Comparison of ENCODE assay signal across 8 mouse cellular contexts in genomic region chr7:144775804-144776447, GRCm38 (mm10). TPM values are rescaled to one million over a fixed set of nuclear protein-coding genes. Genes with fewer than 3 reads are reported as not detected.
DNase-seq lines count a peak whose midpoint lies in the region; ATAC-seq and TF ChIP-seq lines count a peak whose summit lies in the region.

No protein-coding gene starts in this region.

- ATAC-seq in G1E (ENCODE audit: extremely low read depth, insufficient number of reproducible peaks, low FRiP score, poor library complexity, severe bottlenecking), result peak; percentile 61; the same call in 1 of the 2 replicates
- ATAC-seq in lung, embryonic 16.5 days (ENCODE audit: low read depth), result peak; percentile 75

- DNase-seq in G1E (ENCODE audit: low spot score), result peak; percentile 76
- peak; percentile 68 to 80 for DNase-seq in cerebellum, adult 2 months
- peak; percentile 85 for DNase-seq in forelimb bud, embryonic 11.5 days (ENCODE audit: low read depth, low spot score)
- DNase-seq in heart, postnatal 4 days, result peak; percentile 94
- peak; percentile 75 for DNase-seq in layer of hippocampus, adult 9-10 months (ENCODE audit: low spot score)
- DNase-seq in ovary, postnatal 14 days (ENCODE audit: low spot score), result peak; percentile 93
- DNase-seq in thymus, postnatal 10 days (ENCODE audit: low spot score in 2 of 2), result peak; percentile 25 to 78

- no peak overlapping the region for H3K27ac ChIP-seq in cerebellum, adult 2 months (ENCODE audit: insufficient read depth, low read length)
- peak overlapping the region; percentile 44 for H3K27ac ChIP-seq in lung, embryonic 16.5 days (ENCODE audit: low read length)

- H3K36me3 ChIP-seq in G1E (replicated peaks), result peaks cover 9% of the 10 kb centered on the region
- H3K36me3 ChIP-seq in lung, embryonic 16.5 days (ENCODE audit: control insufficient read depth, insufficient read depth, low read length), result no peaks in the 10 kb centered on the region

- peak; percentile 76 for TF ChIP-seq CTCF in G1E (IDR thresholded peaks at IDR 0.05; ENCODE audit: low read depth, low read length)
- TF ChIP-seq CTCF in cerebellum, adult 2 months (IDR thresholded peaks at IDR 0.05; ENCODE audit: borderline replicate concordance, insufficient read depth, low read depth, low read length), result peak; percentile 91

- peaks cover 65% of the 10 kb centered on the region for H3K4me1 ChIP-seq in G1E (ENCODE audit: insufficient read depth, low read depth, low read length)
- H3K4me1 ChIP-seq in cerebellum, adult 2 months (ENCODE audit: control insufficient read depth, insufficient read depth, low read length), result no peaks in the 10 kb centered on the region; the same call in 1 of the 2 replicates
- peaks cover 9% of the 10 kb centered on the region for H3K4me1 ChIP-seq in lung, embryonic 16.5 days (replicated peaks; ENCODE audit: control insufficient read depth, insufficient read depth, low read length)

- H3K4me3 ChIP-seq in G1E (ENCODE audit: low read depth, low read length), result no peak overlapping the region
- no peak overlapping the region for H3K4me3 ChIP-seq in cerebellum, adult 2 months (replicated peaks; ENCODE audit: insufficient read depth, low read depth, low read length)
- H3K4me3 ChIP-seq in lung, embryonic 16.5 days (ENCODE audit: low read length), result no peak overlapping the region

- no peaks in the 10 kb centered on the region; the same call in 1 of the 2 replicates for H3K27me3 ChIP-seq in G1E (ENCODE audit: insufficient read depth, low read length)
- H3K27me3 ChIP-seq in cerebellum, adult 2 months (ENCODE audit: control insufficient read depth, insufficient read depth, low read length), result no peaks in the 10 kb centered on the region
- H3K27me3 ChIP-seq in lung, embryonic 16.5 days (ENCODE audit: control insufficient read depth, insufficient read depth, low read depth, low read length), result no peaks in the 10 kb centered on the region

- no peak for TF ChIP-seq POLR2A in cerebellum, adult 2 months (IDR thresholded peaks at IDR 0.05; ENCODE audit: borderline replicate concordance, insufficient read depth, low read length)

- H3K9ac ChIP-seq in lung, embryonic 16.5 days (ENCODE audit: low read length), result peak overlapping the region; percentile 2

- WGBS in cerebellum, adult 2 months, result 30% methylated on average over 6 of the region's 6 CpGs
- 27% methylated on average over 6 of the region's 6 CpGs for WGBS in lung, embryonic 16.5 days

- H3K4me2 ChIP-seq in lung, embryonic 16.5 days (ENCODE audit: low read depth, low read length), result no peak overlapping the region

- H3K9me3 ChIP-seq in G1E (replicated peaks), result no peaks in the 10 kb centered on the region
- no peaks in the 10 kb centered on the region for H3K9me3 ChIP-seq in lung, embryonic 16.5 days (ENCODE audit: control insufficient read depth, low read length)

RNA-seq across cellular contexts. Expression of gene Ano1, which starts 24.2 kb away (rescaled TPM):
- total RNA-seq in G1E (2014; fragmentation: Nextera tagmentation) (7.1 and 11.3 TPM in 2 replicates), G1E (2017) (3.2 and 3.7 TPM in 2 replicates)
- 1.2 and 1.8 TPM in 2 replicates for polyA plus RNA-seq in G1E (2012)
- 3.1 and 3.7 TPM in 2 replicates for polyA plus RNA-seq in cerebellum, adult 2 months (2012; rRNA removed)
- total RNA-seq in heart, postnatal 4 days (2021), result 10 to 100 TPM; 12.5 to 15.9 TPM
- 111 and 114 TPM in 2 replicates for polyA plus RNA-seq in lung, embryonic 16.5 days (2015; fragmentation: Nextera tagmentation; extraction: Ambion mirVana)

Comparison
In these comparisons a context has a peak if more than half of its experiments do, and no peak if none do; other contexts are left out.
1. RNA of gene Ano1, which starts 24.2 kb away (polyA plus RNA-seq): 111 to 114 TPM in lung, embryonic 16.5 days; 3.1 to 3.7 TPM in cerebellum, adult 2 months and 1.2 to 1.8 TPM in G1E; every median in the first group is over 10 times any median in the second.
2. Peak in every context shown above with its lines, with median percentiles within 50 percentile points of each other: DNase-seq.